Mouse (Mus musculus) limb, embryonic 12.5 days (tissue): ENCODE data around the gene 4930503B20Rik. TPM values are rescaled to one million over a fixed set of nuclear protein-coding genes. Genes with fewer than 3 reads are reported as not detected.

Experiments
- ATAC-seq: fragments of 200-750 bp; cut with Nextera tagmentation; 2 replicates; pipeline ENCODE4 v1.8.0; 2017; ENCODE audit warnings: low read depth, moderate TSS enrichment; ENCODE audit not compliant: insufficient number of reproducible peaks, insufficient read depth, low FRiP score, low TSS enrichment
- H3K27ac ChIP-seq: fragments of 300-500 bp; sonication (generic); 2 replicates; pipeline ENCODE4 v1.5.1; 2016; ENCODE audit warnings: mild to moderate bottlenecking, moderate library complexity
- H3K27me3 ChIP-seq: fragments of 300-500 bp; sonication (generic); 2 replicates; pipeline ENCODE4 v1.6.1; 2016; ENCODE audit warnings: mild to moderate bottlenecking, moderate library complexity
- H3K36me3 ChIP-seq: fragments of 300-500 bp; sonication (generic); 2 replicates; pipeline ENCODE4 v1.6.1; 2016; ENCODE audit warnings: mild to moderate bottlenecking, moderate library complexity
- H3K4me1 ChIP-seq: fragments of 300-500 bp; sonication (generic); replicated peaks from 2 replicates; pipeline ENCODE4 v1.6.1; 2016
- H3K4me2 ChIP-seq: fragments of 300-500 bp; sonication (generic); 2 replicates; pipeline ENCODE4 v1.6.1; 2016; ENCODE audit warnings: mild to moderate bottlenecking, moderate library complexity
- H3K4me3 ChIP-seq: fragments of 300-500 bp; sonication (generic); replicated peaks from 2 replicates; pipeline ENCODE4 v1.5.1; 2016; ENCODE audit warnings: mild to moderate bottlenecking
- H3K9ac ChIP-seq: fragments of 300-500 bp; sonication (generic); replicated peaks from 2 replicates; pipeline ENCODE4 v1.6.1; 2016; ENCODE audit warnings: mild to moderate bottlenecking, moderate library complexity
- H3K9me3 ChIP-seq: fragments of 300-500 bp; sonication (generic); 2 replicates; pipeline ENCODE4 v1.6.1; 2016; ENCODE audit warnings: mild to moderate bottlenecking, moderate library complexity
- WGBS: fragments of 180-500 bp; shearing (Covaris S2); methylation state at CpG from one replicate; pipeline ENCODE4 v1.1.7; 2016; 5-methylcytosine and 5-hydroxymethylcytosine counted together
- polyA plus RNA-seq: library from polyadenylated mRNA; unstranded; fragments of >200 nt; fragmentation: Nextera tagmentation; extraction: Ambion mirVana; gene quantifications from 2 replicates; pipeline ENCODE4 v1.2.1, GENCODE M21; 2016

4930503B20Rik gene
- polyA plus RNA-seq, 1 experiment from 2014 or later, result not detected

GRCm38 (mm10) chr3:146679646-146680045 lies 28.5 kb upstream of the 4930503B20Rik start:
- H3K9me3 ChIP-seq, result no peaks in the 10 kb centered on the region
- H3K4me1 ChIP-seq, result peaks cover 19% of the 10 kb centered on the region
- WGBS, result 91% methylated on average over 16 of the region's 16 CpGs
- H3K9ac ChIP-seq, result no peak overlapping the region
- H3K27me3 ChIP-seq, result 0 out of 2 replicates have a peak, but pooled peaks cover 3% of the 10 kb centered on the region
- no peaks in the 10 kb centered on the region for H3K36me3 ChIP-seq
- no peak for ATAC-seq
- no peak overlapping the region for H3K27ac ChIP-seq
- no peak overlapping the region for H3K4me3 ChIP-seq
- no peak overlapping the region for H3K4me2 ChIP-seq

- no peaks in the 10 kb centered on the region for H3K9me3 ChIP-seq
- H3K4me1 ChIP-seq, result peaks cover 3% of the 10 kb centered on the region; the same call in 1 of the 2 replicates
- no peak overlapping the region for H3K27ac ChIP-seq
- 90% methylated on average over 4 of the region's 4 CpGs for WGBS
- no peak overlapping the region for H3K4me3 ChIP-seq
- no peak for ATAC-seq
- no peaks in the 10 kb centered on the region for H3K36me3 ChIP-seq
- H3K4me2 ChIP-seq, result no peak overlapping the region
- no peaks in the 10 kb centered on the region for H3K27me3 ChIP-seq
- no peak overlapping the region for H3K9ac ChIP-seq
Observed at GRCm38 (mm10) chr3:146676193-146676592, 25.1 kb upstream of the 4930503B20Rik start.

- 90% methylated on average over 1 of the region's 1 CpGs for WGBS
Observed at GRCm38 (mm10) chr3:146675101-146675500, 24.0 kb upstream of the 4930503B20Rik start.

DNA sequence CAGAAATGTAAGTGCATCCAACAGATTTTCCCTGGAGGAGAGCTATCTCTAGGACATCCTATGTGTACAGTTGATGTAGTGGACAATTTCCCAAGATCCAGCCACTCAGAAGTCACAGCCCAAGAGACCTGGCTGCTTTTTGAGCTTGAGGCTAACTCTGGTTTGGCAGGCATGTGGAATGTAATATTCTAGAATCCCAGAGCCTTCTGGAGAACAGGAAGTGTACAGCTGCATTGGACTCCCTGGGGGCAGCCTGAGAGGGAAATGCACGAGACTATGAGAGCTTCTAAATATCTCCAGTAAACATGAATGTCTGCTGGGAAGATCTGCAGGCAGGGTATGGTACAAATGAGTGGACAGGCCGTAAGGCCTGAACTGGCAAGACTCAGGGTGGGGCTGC lies 20.0 kb upstream of the 4930503B20Rik start:
- no peak for ATAC-seq
- WGBS, result 52% methylated on average over 2 of the region's 2 CpGs
- Histone ChIP-seq H3K4me2 (no peak overlapping the region), H3K4me3 (no peak overlapping the region), H3K9ac (no peak overlapping the region), H3K4me1 (no peaks in the 10 kb centered on the region), H3K9me3 (no peaks in the 10 kb centered on the region), H3K27ac (no peak overlapping the region), H3K36me3 (no peaks in the 10 kb centered on the region), H3K27me3 (no peaks in the 10 kb centered on the region)

More at GRCm38 (mm10) chr3:146675101-146675500, 24.0 kb upstream of the 4930503B20Rik start:
- Histone ChIP-seq H3K36me3 (no peaks in the 10 kb centered on the region), H3K9ac (no peak overlapping the region), H3K4me3 (no peak overlapping the region), H3K27me3 (no peaks in the 10 kb centered on the region), H3K4me2 (no peak overlapping the region), H3K27ac (no peak overlapping the region), H3K9me3 (no peaks in the 10 kb centered on the region), H3K4me1 (no peaks in the 10 kb centered on the region)
- ATAC-seq, result no peak

- H3K9me3 ChIP-seq, result no peaks in the 10 kb centered on the region
- no peaks in the 10 kb centered on the region for H3K36me3 ChIP-seq
- no peak for ATAC-seq
- H3K4me1 ChIP-seq, result no peaks in the 10 kb centered on the region
- H3K9ac ChIP-seq, result no peak overlapping the region
- no peak overlapping the region for H3K4me3 ChIP-seq
- no peak overlapping the region for H3K4me2 ChIP-seq
- 86% methylated on average over 7 of the region's 7 CpGs for WGBS
- H3K27ac ChIP-seq, result no peak overlapping the region
- no peaks in the 10 kb centered on the region for H3K27me3 ChIP-seq
Observed at GRCm38 (mm10) chr3:146661907-146662306, 10.8 kb upstream of the 4930503B20Rik start.

GRCm38 (mm10) chr3:146661001-146661400 lies 9.9 kb upstream of the 4930503B20Rik start:
- Histone ChIP-seq H3K4me2 (no peak overlapping the region), H3K27ac (no peak overlapping the region), H3K4me3 (no peak overlapping the region), H3K4me1 (no peaks in the 10 kb centered on the region), H3K9ac (no peak overlapping the region), H3K9me3 (no peaks in the 10 kb centered on the region), H3K36me3 (no peaks in the 10 kb centered on the region), H3K27me3 (no peaks in the 10 kb centered on the region)
- 81% methylated on average over 6 of the region's 6 CpGs for WGBS
- ATAC-seq, result no peak

DNA sequence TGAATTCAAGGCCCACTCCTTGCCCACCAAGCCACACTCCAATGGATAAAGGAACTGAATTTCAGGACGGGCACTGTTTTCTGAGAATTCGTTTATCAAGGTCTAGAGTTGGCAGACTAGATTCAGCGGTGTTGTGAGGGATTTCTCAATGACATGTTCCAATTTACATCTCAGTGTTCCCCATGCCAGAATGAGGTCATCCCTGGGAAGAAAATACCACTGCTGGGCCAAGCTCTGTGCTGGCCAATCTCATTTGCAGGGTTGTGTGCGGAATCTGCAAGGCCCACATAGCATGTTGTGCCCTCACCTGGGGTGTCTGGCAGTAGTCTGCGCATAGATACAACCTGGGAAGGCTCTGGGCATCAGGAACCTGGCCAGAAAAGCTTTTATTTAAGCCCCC lies 8.2 kb upstream of the 4930503B20Rik start:
- no peaks in the 10 kb centered on the region for H3K4me1 ChIP-seq
- no peak overlapping the region for H3K4me2 ChIP-seq
- H3K9ac ChIP-seq, result no peak overlapping the region
- ATAC-seq, result no peak
- 94% methylated on average over 5 of the region's 5 CpGs for WGBS
- no peaks in the 10 kb centered on the region for H3K36me3 ChIP-seq
- no peak overlapping the region for H3K27ac ChIP-seq
- H3K27me3 ChIP-seq, result no peaks in the 10 kb centered on the region
- H3K9me3 ChIP-seq, result no peaks in the 10 kb centered on the region
- H3K4me3 ChIP-seq, result no peak overlapping the region

DNA sequence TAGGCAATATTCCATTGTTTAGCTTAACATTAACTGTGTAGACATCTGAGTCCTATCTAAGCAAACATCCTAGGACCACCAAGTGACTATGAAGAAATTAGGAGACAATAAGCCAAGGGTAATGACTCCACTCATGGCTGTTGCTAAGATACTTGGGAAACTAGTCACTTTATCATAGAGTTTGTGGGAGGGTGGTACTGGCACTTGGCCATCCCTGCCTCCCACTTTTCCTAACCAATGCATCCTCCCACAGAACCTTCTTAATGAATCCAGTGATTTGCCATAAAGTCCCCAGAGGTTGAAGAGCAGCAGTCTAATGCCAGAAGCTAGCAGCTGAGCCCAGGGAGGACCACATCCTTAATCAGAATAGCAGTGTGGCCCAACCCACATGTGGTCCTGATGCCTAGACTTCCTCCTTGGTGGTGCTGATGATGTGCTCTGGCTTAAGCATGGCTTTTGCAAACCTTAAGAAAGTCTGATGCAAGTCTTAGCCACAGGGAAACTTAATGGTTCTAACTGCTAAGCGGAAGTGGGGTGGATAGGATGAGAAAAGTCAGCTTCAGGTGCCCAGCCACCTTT lies 7.0 kb upstream of the 4930503B20Rik start:
- no peaks in the 10 kb centered on the region for H3K36me3 ChIP-seq
- no peak overlapping the region for H3K9ac ChIP-seq
- 96% methylated on average over 1 of the region's 1 CpGs for WGBS
- H3K4me1 ChIP-seq, result no peaks in the 10 kb centered on the region
- H3K9me3 ChIP-seq, result no peaks in the 10 kb centered on the region
- no peak overlapping the region for H3K27ac ChIP-seq
- H3K27me3 ChIP-seq, result no peaks in the 10 kb centered on the region
- no peak for ATAC-seq
- no peak overlapping the region for H3K4me2 ChIP-seq
- H3K4me3 ChIP-seq, result no peak overlapping the region

- no peak overlapping the region for H3K4me3 ChIP-seq
- no peaks in the 10 kb centered on the region for H3K36me3 ChIP-seq
- whole genome bisulfite sequencing, result 93% methylated on average over 5 of the region's 5 CpGs
- no peak overlapping the region for H3K4me2 ChIP-seq
- no peaks in the 10 kb centered on the region for H3K4me1 ChIP-seq
- H3K27ac ChIP-seq, result no peak overlapping the region
- H3K9ac ChIP-seq, result no peak overlapping the region
- ATAC-seq, result no peak
- H3K27me3 ChIP-seq, result no peaks in the 10 kb centered on the region
- no peaks in the 10 kb centered on the region for H3K9me3 ChIP-seq
Observed at GRCm38 (mm10) chr3:146657433-146657832, 6.3 kb upstream of the 4930503B20Rik start.

DNA sequence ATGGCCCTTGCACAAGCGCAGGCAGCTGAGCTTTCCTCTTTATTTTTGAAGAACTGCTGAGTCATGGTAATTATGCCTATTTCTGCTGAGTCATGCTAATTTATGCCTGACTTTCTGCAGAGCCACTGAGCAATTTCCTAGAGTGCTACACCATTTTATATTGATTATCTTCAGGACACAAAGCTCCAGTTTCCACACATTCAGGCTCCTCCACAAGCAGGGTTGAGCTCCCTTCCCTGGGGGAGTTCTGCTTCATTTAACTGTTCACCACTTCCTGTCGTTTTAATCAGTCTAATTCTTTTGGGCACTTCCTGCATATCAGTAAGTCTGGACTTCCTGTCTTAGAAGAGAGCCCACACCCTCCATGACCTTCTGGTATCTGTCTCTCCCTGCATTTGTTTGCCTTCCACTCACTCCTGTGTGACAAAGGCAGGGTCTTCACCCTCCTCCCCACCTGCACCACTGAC lies 4.0 kb upstream of the 4930503B20Rik start:
- Histone ChIP-seq H3K9me3 (no peaks in the 10 kb centered on the region), H3K27ac (no peak overlapping the region), H3K36me3 (no peaks in the 10 kb centered on the region), H3K9ac (no peak overlapping the region), H3K27me3 (no peaks in the 10 kb centered on the region), H3K4me2 (no peak overlapping the region), H3K4me1 (no peaks in the 10 kb centered on the region), H3K4me3 (no peak overlapping the region)
- no peak for ATAC-seq
- WGBS, result 64% methylated on average over 2 of the region's 2 CpGs

- Histone ChIP-seq H3K27me3 (no peaks in the 10 kb centered on the region), H3K9me3 (no peaks in the 10 kb centered on the region), H3K36me3 (no peaks in the 10 kb centered on the region), H3K4me1 (no peaks in the 10 kb centered on the region), H3K4me2 (no peak overlapping the region), H3K4me3 (no peak overlapping the region), H3K27ac (no peak overlapping the region), H3K9ac (no peak overlapping the region)
- no peak for ATAC-seq
- WGBS, result 73% methylated on average over 6 of the region's 6 CpGs
Observed at GRCm38 (mm10) chr3:146653692-146654091, 2.6 kb upstream of the 4930503B20Rik start.

DNA sequence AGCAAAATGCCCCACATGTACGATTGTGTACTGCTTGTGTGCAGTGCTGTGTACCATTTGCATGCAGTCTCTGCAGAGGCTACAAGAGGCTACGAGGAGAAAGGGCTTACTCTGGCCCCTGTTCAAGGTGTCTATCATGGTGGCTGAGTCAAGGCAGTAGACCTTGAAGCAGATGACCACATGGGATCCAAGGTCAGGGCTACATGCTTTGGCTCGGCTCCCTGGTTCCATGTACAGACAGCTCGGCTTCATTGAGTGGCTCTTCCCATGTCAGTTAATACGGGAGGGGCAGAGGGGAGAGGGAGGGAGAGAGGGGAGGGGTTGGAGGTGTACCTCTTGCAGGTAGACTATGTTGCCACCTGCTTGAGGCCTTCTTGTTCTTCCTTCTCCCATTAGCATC lies 1.3 kb upstream of the 4930503B20Rik start:
- Histone ChIP-seq H3K27me3 (peaks cover 3% of the 10 kb centered on the region; the same call in 1 of the 2 replicates), H3K36me3 (no peaks in the 10 kb centered on the region), H3K4me2 (no peak overlapping the region), H3K9me3 (no peaks in the 10 kb centered on the region), H3K4me3 (no peak overlapping the region), H3K4me1 (no peaks in the 10 kb centered on the region), H3K9ac (no peak overlapping the region), H3K27ac (no peak overlapping the region)
- WGBS, result 89% methylated on average over 5 of the region's 5 CpGs
- no peak for ATAC-seq
